Mouse (Mus musculus) embryonic facial prominence, embryonic 14.5 days (tissue): ENCODE measurements at regions not wholly inside any gene's neighbourhood (a gene's known extent, or its start where the extent isn't known, plus 50 kb on each side); places are given as distances from the start of the nearest gene placed in this dataset.

Experiments used
- ATAC-seq: fragments of 200-750 bp; cut with Nextera tagmentation; 2 replicates; pipeline ENCODE4 v1.8.0; 2017; ENCODE audit warnings: low read depth, moderate number of reproducible peaks, moderate TSS enrichment
- DNase-seq: peaks from one replicate; pipeline ENCODE4 v3.0.0-alpha.2; 2015; ENCODE audit warnings: low spot score
- H3K27ac ChIP-seq: fragments of 300-500 bp; sonication (generic); replicated peaks from 2 replicates; pipeline ENCODE4 v1.5.1; 2014; ENCODE audit warnings: low read depth, mild to moderate bottlenecking, low read length, moderate library complexity
- H3K27me3 ChIP-seq: fragments of 300-500 bp; sonication (generic); replicated peaks from 2 replicates; pipeline ENCODE4 v1.6.1; 2014; ENCODE audit warnings: low read length; ENCODE audit not compliant: control insufficient read depth, insufficient read depth
- H3K36me3 ChIP-seq: fragments of 300-500 bp; sonication (generic); 2 replicates; pipeline ENCODE4 v1.6.1; 2014; ENCODE audit warnings: low read length, mixed read lengths; ENCODE audit not compliant: control insufficient read depth, insufficient read depth
- H3K4me1 ChIP-seq: fragments of 300-500 bp; sonication (generic); 2 replicates; pipeline ENCODE4 v1.6.1; 2014; ENCODE audit warnings: antibody characterized with exemption, low read length; ENCODE audit not compliant: control insufficient read depth, insufficient read depth
- H3K4me2 ChIP-seq: fragments of 300-500 bp; sonication (generic); 2 replicates; pipeline ENCODE4 v1.6.1; 2014; ENCODE audit warnings: low read depth, mild to moderate bottlenecking, low read length, moderate library complexity, mixed read lengths
- H3K4me3 ChIP-seq: fragments of 300-500 bp; sonication (generic); 2 replicates; pipeline ENCODE4 v1.5.1; 2014; ENCODE audit warnings: low read depth, mild to moderate bottlenecking, low read length
- H3K9ac ChIP-seq: fragments of 300-500 bp; sonication (generic); 2 replicates; pipeline ENCODE4 v1.6.1; 2014; ENCODE audit warnings: low read depth, mild to moderate bottlenecking, low read length, moderate library complexity, mixed read lengths
- H3K9me3 ChIP-seq: fragments of 300-500 bp; sonication (generic); 2 replicates; pipeline ENCODE4 v1.6.1; 2016; ENCODE audit warnings: low read length; ENCODE audit not compliant: control insufficient read depth
- WGBS: fragments of 180-500 bp; shearing (Covaris S2); extraction: QIAGEN DNeasy Blood & Tissue Kit; methylation state at CpG from one replicate; pipeline ENCODE4 v1.1.7; 2014; 5-methylcytosine and 5-hydroxymethylcytosine counted together

GRCm38 (mm10) chrX:12834681-12835080 is 72.8 kb upstream of the Med14 start:
- Histone ChIP-seq H3K4me3 (no peak overlapping the region), H3K27ac (no peak overlapping the region), H3K9ac (no peak overlapping the region), H3K9me3 (no peaks in the 10 kb centered on the region), H3K4me1 (no peaks in the 10 kb centered on the region), H3K4me2 (no peak overlapping the region), H3K36me3 (no peaks in the 10 kb centered on the region), H3K27me3 (no peaks in the 10 kb centered on the region; the same call in 1 of the 2 replicates)
- no peak for DNase-seq
- ATAC-seq, result no peak
- 61% methylated on average over 4 of the region's 4 CpGs for WGBS

GRCm38 (mm10) chrX:12832709-12833108 is 70.8 kb upstream of the Med14 start:
- Histone ChIP-seq H3K27me3 (no peaks in the 10 kb centered on the region; the same call in 1 of the 2 replicates), H3K36me3 (no peaks in the 10 kb centered on the region), H3K4me2 (no peak overlapping the region), H3K9me3 (no peaks in the 10 kb centered on the region), H3K4me3 (no peak overlapping the region), H3K9ac (no peak overlapping the region), H3K4me1 (no peaks in the 10 kb centered on the region), H3K27ac (no peak overlapping the region)
- DNase-seq, result no peak
- WGBS, result 86% methylated on average over 2 of the region's 2 CpGs
- ATAC-seq, result no peak

- no peaks in the 10 kb centered on the region for H3K36me3 ChIP-seq
- DNase-seq (no peak), ATAC-seq (no peak)
- H3K27me3 ChIP-seq, result no peaks in the 10 kb centered on the region; the same call in 1 of the 2 replicates
- 63% methylated on average over 3 of the region's 3 CpGs for WGBS
- H3K9ac ChIP-seq, result no peak overlapping the region
- H3K4me2 ChIP-seq, result no peak overlapping the region
- H3K4me1 ChIP-seq, result no peaks in the 10 kb centered on the region
- H3K9me3 ChIP-seq, result no peaks in the 10 kb centered on the region
- no peak overlapping the region for H3K4me3 ChIP-seq
- no peak overlapping the region for H3K27ac ChIP-seq
Observed at GRCm38 (mm10) chrX:12829165-12829564, 67.3 kb upstream of the Med14 start.

- no peaks in the 10 kb centered on the region for H3K9me3 ChIP-seq
- H3K9ac ChIP-seq, result no peak overlapping the region
- H3K4me2 ChIP-seq, result no peak overlapping the region
- H3K27ac ChIP-seq, result no peak overlapping the region
- H3K4me3 ChIP-seq, result no peak overlapping the region
- no peaks in the 10 kb centered on the region for H3K4me1 ChIP-seq
- H3K27me3 ChIP-seq, result no peaks in the 10 kb centered on the region; the same call in 1 of the 2 replicates
- DNase-seq (no peak), ATAC-seq (no peak)
- H3K36me3 ChIP-seq, result no peaks in the 10 kb centered on the region
- 74% methylated on average over 4 of the region's 4 CpGs for WGBS
Observed at GRCm38 (mm10) chrX:12827299-12827872, 65.5 kb upstream of the Med14 start.

- no peak for ATAC-seq
- DNase-seq, result no peak
- H3K9ac ChIP-seq, result no peak overlapping the region
- H3K9me3 ChIP-seq, result no peaks in the 10 kb centered on the region
- H3K36me3 ChIP-seq, result no peaks in the 10 kb centered on the region
- H3K4me1 ChIP-seq, result no peaks in the 10 kb centered on the region
- no peak overlapping the region for H3K4me3 ChIP-seq
- no peaks in the 10 kb centered on the region; the same call in 1 of the 2 replicates for H3K27me3 ChIP-seq
- WGBS, result 85% methylated on average over 4 of the region's 4 CpGs
- no peak overlapping the region for H3K4me2 ChIP-seq
- no peak overlapping the region for H3K27ac ChIP-seq
Observed at GRCm38 (mm10) chrX:12826646-12827045, 64.8 kb upstream of the Med14 start.

GRCm38 (mm10) chrX:12825262-12825661 is 63.4 kb upstream of the Med14 start:
- Histone ChIP-seq H3K27ac (no peak overlapping the region), H3K4me3 (no peak overlapping the region), H3K4me2 (no peak overlapping the region), H3K9ac (no peak overlapping the region), H3K4me1 (no peaks in the 10 kb centered on the region), H3K9me3 (no peaks in the 10 kb centered on the region), H3K27me3 (no peaks in the 10 kb centered on the region; the same call in 1 of the 2 replicates), H3K36me3 (no peaks in the 10 kb centered on the region)
- ATAC-seq (no peak), DNase-seq (no peak)
- 90% methylated on average over 2 of the region's 2 CpGs for WGBS

GRCm38 (mm10) chrX:12824497-12824896 is 62.6 kb upstream of the Med14 start:
- DNase-seq, result no peak

GRCm38 (mm10) chrX:12822777-12823176 is 60.9 kb upstream of the Med14 start:
- no peak overlapping the region for H3K4me2 ChIP-seq
- WGBS, result 58% methylated on average over 10 of the region's 10 CpGs

More at GRCm38 (mm10) chrX:12824497-12824896, 62.6 kb upstream of the Med14 start:
- no peak overlapping the region for H3K9ac ChIP-seq
- 71% methylated on average over 5 of the region's 5 CpGs for WGBS
- no peaks in the 10 kb centered on the region for H3K4me1 ChIP-seq
- H3K4me2 ChIP-seq, result no peak overlapping the region
- no peaks in the 10 kb centered on the region for H3K27me3 ChIP-seq
- no peak overlapping the region for H3K27ac ChIP-seq
- H3K36me3 ChIP-seq, result no peaks in the 10 kb centered on the region
- no peaks in the 10 kb centered on the region for H3K9me3 ChIP-seq
- no peak for ATAC-seq
- no peak overlapping the region for H3K4me3 ChIP-seq

GRCm38 (mm10) chrX:12813083-12813660 is 51.3 kb upstream of the Med14 start:
- 76% methylated on average over 6 of the region's 6 CpGs for WGBS
- no peak overlapping the region for H3K4me2 ChIP-seq
- ATAC-seq, result no peak

More at GRCm38 (mm10) chrX:12822777-12823176, 60.9 kb upstream of the Med14 start:
- no peaks in the 10 kb centered on the region for H3K4me1 ChIP-seq
- peak; percentile 65 for DNase-seq
- no peak overlapping the region for H3K4me3 ChIP-seq
- H3K36me3 ChIP-seq, result no peaks in the 10 kb centered on the region
- no peaks in the 10 kb centered on the region for H3K27me3 ChIP-seq
- no peak overlapping the region for H3K27ac ChIP-seq
- no peak overlapping the region for H3K9ac ChIP-seq
- no peaks in the 10 kb centered on the region for H3K9me3 ChIP-seq
- peak; percentile 62; the same call in 1 of the 2 replicates for ATAC-seq

More at GRCm38 (mm10) chrX:12813083-12813660, 51.3 kb upstream of the Med14 start:
- H3K4me3 ChIP-seq, result no peak overlapping the region
- H3K9me3 ChIP-seq, result no peaks in the 10 kb centered on the region
- no peaks in the 10 kb centered on the region for H3K27me3 ChIP-seq
- no peak for DNase-seq
- H3K9ac ChIP-seq, result no peak overlapping the region
- no peaks in the 10 kb centered on the region for H3K4me1 ChIP-seq
- no peaks in the 10 kb centered on the region for H3K36me3 ChIP-seq
- no peak overlapping the region for H3K27ac ChIP-seq
